Mouse (Mus musculus): ENCODE results near the gene Ecm2. TPM values are rescaled to one million over a fixed set of nuclear protein-coding genes. Genes with fewer than 3 reads are reported as not detected.

The Ecm2 gene
- total RNA-seq, 2 experiments from 2014 or later, result 15.1 to 16.1 TPM

- DNase-seq (ENCODE audit: low spot score), result no peak
- intact Hi-C loops (cut with DNase I), result no loop called here
These were observed 11.9 kb upstream of the Ecm2 start, which contains the start of gene Tes3-ps for GRCm38 (mm10) chr13:49492376-49493368. Tes3-ps (plus strand) TSS chr13:49493318.

- DNase-seq (ENCODE audit: low spot score), result no peak
- intact Hi-C loops (cut with DNase I), result loop anchor here (10.0 kb wide), 1 partner anchor 161 kb away; the partner anchor contains the start of gene Bicd2
These were observed 1.2 kb downstream of the Ecm2 start for GRCm38 (mm10) chr13:49505776-49506175.

GRCm38 (mm10) chr13:49507176-49507575 is 2.6 kb downstream of the Ecm2 start:
- no peak for DNase-seq (ENCODE audit: low spot score)
- intact Hi-C loops (cut with DNase I), result loop anchor here (10.0 kb wide), 1 partner anchor 162 kb away; the partner anchor contains the start of gene Bicd2

GRCm38 (mm10) chr13:49518761-49519160 is 14.2 kb downstream of the Ecm2 start:
- no peak for DNase-seq (ENCODE audit: low spot score)
- intact Hi-C loops (cut with DNase I), result loop anchor here (5.0 kb wide), 1 partner anchor 66 kb away; no protein-coding TSS in a partner anchor

- intact Hi-C loops (cut with DNase I), result no loop called here
- no peak for DNase-seq (ENCODE audit: low spot score)
These were observed 21.6 kb downstream of the Ecm2 start for GRCm38 (mm10) chr13:49526235-49526634.

GRCm38 (mm10) chr13:49530636-49531035 is 26.0 kb downstream of the Ecm2 start:
- intact Hi-C loops (cut with DNase I), result no loop called here
- no peak for DNase-seq (ENCODE audit: low spot score)

GRCm38 (mm10) chr13:49536946-49537345 is 32.3 kb downstream of the Ecm2 start:
- intact Hi-C loops (cut with DNase I), result no loop called here
- DNase-seq (ENCODE audit: low spot score), result no peak

- DNase-seq (ENCODE audit: low spot score), result no peak
- intact Hi-C loops (cut with DNase I), result no loop called here
These were observed 34.1 kb downstream of the Ecm2 start for GRCm38 (mm10) chr13:49538693-49539092.

- DNase-seq (ENCODE audit: low spot score), result no peak
- intact Hi-C loops (cut with DNase I), result no loop called here
These were observed 39.7 kb downstream of the Ecm2 start, which contains the start of gene Aspn for GRCm38 (mm10) chr13:49544279-49544678. Aspn (plus strand) TSS chr13:49544443.

- intact Hi-C loops (cut with DNase I), result loop anchor here (5.0 kb wide), 1 partner anchor 73 kb away; no protein-coding TSS in a partner anchor
- DNase-seq (ENCODE audit: low spot score), result no peak
These were observed 41.0 kb downstream of the Ecm2 start for GRCm38 (mm10) chr13:49545646-49546045.

- peak; percentile 9 for DNase-seq (ENCODE audit: low spot score)
- intact Hi-C loops (cut with DNase I), result loop anchor here (5.0 kb wide), 1 partner anchor 74 kb away; no protein-coding TSS in a partner anchor
These were observed 41.9 kb downstream of the Ecm2 start for GRCm38 (mm10) chr13:49546517-49546916.

GRCm38 (mm10) chr13:49547563-49548150 is 43.0 kb downstream of the Ecm2 start:
- no peak for DNase-seq (ENCODE audit: low spot score)
- intact Hi-C loops (cut with DNase I), result loop anchor here (5.0 kb wide), 1 partner anchor 75 kb away; no protein-coding TSS in a partner anchor

GRCm38 (mm10) chr13:49549616-49550015 is 45.0 kb downstream of the Ecm2 start:
- DNase-seq (ENCODE audit: low spot score), result no peak
- intact Hi-C loops (cut with DNase I), result loop anchor here (5.0 kb wide), 1 partner anchor 77 kb away; no protein-coding TSS in a partner anchor

GRCm38 (mm10) chr13:49554519-49554918 is 49.9 kb downstream of the Ecm2 start:
- intact Hi-C loops (cut with DNase I), result no loop called here
- no peak for DNase-seq (ENCODE audit: low spot score)

GRCm38 (mm10) chr13:49556203-49556602 is 51.6 kb downstream of the Ecm2 start:
- DNase-seq (ENCODE audit: low spot score), result peak; percentile 14
- intact Hi-C loops (cut with DNase I), result no loop called here

- intact Hi-C loops (cut with DNase I), result no loop called here
- DNase-seq (ENCODE audit: low spot score), result no peak
These were observed 52.3 kb downstream of the Ecm2 start for GRCm38 (mm10) chr13:49556924-49557323.

GRCm38 (mm10) chr13:49559185-49559584 is 54.6 kb downstream of the Ecm2 start:
- no peak for DNase-seq (ENCODE audit: low spot score)
- intact Hi-C loops (cut with DNase I), result no loop called here

- DNase-seq (ENCODE audit: low spot score), result no peak
- intact Hi-C loops (cut with DNase I), result loop anchor here (2.0 to 5.0 kb wide), 3 partner anchors 20 to 114 kb away; no protein-coding TSS in a partner anchor
These were observed 56.3 kb downstream of the Ecm2 start for GRCm38 (mm10) chr13:49560886-49561285.

GRCm38 (mm10) chr13:49564347-49564746 is 59.7 kb downstream of the Ecm2 start:
- DNase-seq (ENCODE audit: low spot score), result no peak
- intact Hi-C loops (cut with DNase I), result loop anchor here (5.0 kb wide), 2 partner anchors 78 to 117 kb away; no protein-coding TSS in a partner anchor

- DNase-seq (ENCODE audit: low spot score), result no peak
- intact Hi-C loops (cut with DNase I), result no loop called here
These were observed 65.8 kb downstream of the Ecm2 start for GRCm38 (mm10) chr13:49570371-49570770.

Measured in heart, postnatal 25 days (tissue).